Mouse (Mus musculus) kidney, adult 11 months (tissue): ENCODE data around the gene Vps45.
"Not testable (repeated sequence)": the region's sequence is repeated elsewhere in the genome, so short reads cannot be mapped to it uniquely, and the experiment has no call there.

Source experiments
- DNase-seq: peaks from one replicate; pipeline ENCODE4 v3.0.0; 2022

The Vps45 gene

GRCm38 (mm10) chr3:95994975-95995801, 63.1 kb downstream of the Vps45 start:
- no peak for DNase-seq

- DNase-seq = peak; percentile 13
Observed at GRCm38 (mm10) chr3:95994381-95994846, 63.9 kb downstream of the Vps45 start.

- DNase-seq = peak; percentile 52
Observed at GRCm38 (mm10) chr3:95993881-95994280, 64.4 kb downstream of the Vps45 start.

GRCm38 (mm10) chr3:95992990-95993603, 65.2 kb downstream of the Vps45 start:
- peak; percentile 22 for DNase-seq

- DNase-seq = no peak
Observed at GRCm38 (mm10) chr3:95990413-95990941, 67.8 kb downstream of the Vps45 start.

GRCm38 (mm10) chr3:95988969-95989368, 69.3 kb downstream of the Vps45 start:
- DNase-seq = peak; percentile 49

- no peak for DNase-seq
Observed at GRCm38 (mm10) chr3:95988138-95988537, 70.1 kb downstream of the Vps45 start.

GRCm38 (mm10) chr3:95987386-95988110, 70.7 kb downstream of the Vps45 start:
- DNase-seq = no peak

- no peak for DNase-seq
Observed at GRCm38 (mm10) chr3:95986984-95987383, 71.3 kb downstream of the Vps45 start.

GRCm38 (mm10) chr3:95986001-95986622, 72.2 kb downstream of the Vps45 start:
- DNase-seq = no peak

GRCm38 (mm10) chr3:95985209-95986000, 72.9 kb downstream of the Vps45 start:
- DNase-seq = peak; percentile 57

GRCm38 (mm10) chr3:95982129-95982528, 76.1 kb downstream of the Vps45 start:
- DNase-seq = no peak

GRCm38 (mm10) chr3:95980276-95980970, 77.8 kb downstream of the Vps45 start:
- no peak for DNase-seq

- DNase-seq = no peak
Observed at GRCm38 (mm10) chr3:95978265-95978664, 80.0 kb downstream of the Vps45 start.

GRCm38 (mm10) chr3:95977587-95977986, 80.7 kb downstream of the Vps45 start:
- DNase-seq = not testable (repeated sequence)

GRCm38 (mm10) chr3:95977079-95977478, 81.2 kb downstream of the Vps45 start:
- no peak for DNase-seq

GRCm38 (mm10) chr3:95972873-95973634, 85.2 kb downstream of the Vps45 start:
- no peak for DNase-seq

GRCm38 (mm10) chr3:95972251-95972872, 85.9 kb downstream of the Vps45 start:
- no peak for DNase-seq

- DNase-seq = not testable (repeated sequence)
Observed at GRCm38 (mm10) chr3:95970661-95971060, 87.6 kb downstream of the Vps45 start.

GRCm38 (mm10) chr3:95969277-95969676, 89.0 kb downstream of the Vps45 start:
- no peak for DNase-seq
